Mouse (Mus musculus): ENCODE results near the gene Mgat4c.

Mgat4c gene

DNA sequence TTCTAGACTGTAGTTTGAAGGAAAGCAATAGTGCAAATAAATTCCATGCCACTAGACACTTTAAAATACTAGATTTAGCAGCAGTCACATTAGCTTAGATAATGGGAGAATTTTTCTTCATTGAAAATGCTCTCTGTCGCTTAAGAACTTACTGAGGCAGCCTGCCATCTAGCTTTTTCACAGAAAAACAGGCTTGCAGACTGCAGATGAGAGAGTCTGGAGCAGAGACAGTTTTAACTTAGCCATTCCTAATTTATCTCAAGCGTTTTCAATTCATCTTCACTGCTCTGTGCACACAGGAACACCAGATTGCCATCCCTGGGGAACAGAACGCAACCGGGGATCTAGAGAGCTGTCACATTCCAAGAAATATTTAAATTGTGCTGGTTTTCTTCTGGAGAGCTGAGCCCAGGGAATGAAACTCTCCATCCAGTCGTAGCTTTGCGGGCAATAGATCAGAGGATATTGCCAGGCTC lies at the start of gene Mgat4c:
Gene Mgat4c (plus strand): TSS at position 51 of the 476 bp plus-strand sequence.
- in situ Hi-C loops (cut with MseI, MboI) = no loop called here

DNA sequence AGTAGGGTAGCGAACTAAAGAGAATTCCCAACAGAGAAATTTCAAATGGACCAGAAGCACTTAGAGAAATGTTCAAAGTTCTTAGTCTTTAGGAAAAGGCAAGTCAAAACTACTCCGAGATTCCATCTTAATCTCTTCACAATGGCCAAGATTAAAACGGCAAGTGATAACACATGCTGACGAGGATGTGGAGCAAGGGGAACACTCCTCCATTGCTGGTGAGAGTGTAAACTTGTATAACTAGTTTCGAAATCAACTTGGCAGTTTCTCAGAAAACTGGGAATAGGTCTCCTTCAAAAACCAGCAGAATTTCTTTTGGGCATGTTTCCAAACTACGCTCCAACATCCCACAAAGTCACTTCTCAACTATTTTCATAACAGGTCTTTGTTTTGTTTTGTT lies 46.0 kb upstream of the Mgat4c start:
- in situ Hi-C loops (cut with MseI, MboI) = no loop called here

DNA sequence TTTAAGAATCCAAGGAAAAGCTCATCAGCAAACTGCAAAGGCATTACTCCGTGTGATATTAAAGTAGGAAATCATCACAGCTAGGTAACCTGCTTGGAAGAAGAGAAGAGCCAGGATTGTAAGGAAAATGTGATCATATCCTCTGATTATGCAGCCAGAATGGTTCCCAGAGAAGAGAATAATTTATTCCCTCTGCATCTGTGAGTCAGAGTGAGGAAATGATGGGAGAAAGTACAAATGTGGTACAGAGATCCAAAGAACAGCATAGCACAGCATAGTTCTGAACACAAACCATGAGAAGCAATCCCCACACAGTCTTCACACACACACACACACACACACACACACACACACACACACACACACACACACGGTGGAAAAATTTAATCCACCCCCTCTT lies 40.2 kb upstream of the Mgat4c start:
- in situ Hi-C loops (cut with MseI, MboI) = no loop called here

DNA sequence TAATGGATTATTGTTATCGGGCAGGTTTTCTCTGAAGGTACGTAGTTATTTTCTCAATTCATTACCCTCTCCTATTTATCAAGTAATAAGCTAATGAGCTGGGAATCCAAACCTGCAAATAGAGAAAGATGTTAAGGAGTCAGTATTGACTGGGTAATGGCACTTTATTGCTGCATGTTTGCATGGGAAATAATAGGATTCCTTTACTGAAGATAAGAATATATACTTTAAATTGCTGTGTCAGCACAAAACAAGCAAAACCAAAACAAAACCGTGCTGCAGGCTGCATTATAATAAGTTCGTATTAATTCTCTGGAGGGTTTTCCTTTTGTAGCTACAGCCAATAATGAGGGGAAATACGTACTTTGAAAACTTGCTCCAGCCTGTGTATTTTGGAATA lies 627 bp downstream of the Mgat4c start:
- in situ Hi-C loops (cut with MseI, MboI) = no loop called here

DNA sequence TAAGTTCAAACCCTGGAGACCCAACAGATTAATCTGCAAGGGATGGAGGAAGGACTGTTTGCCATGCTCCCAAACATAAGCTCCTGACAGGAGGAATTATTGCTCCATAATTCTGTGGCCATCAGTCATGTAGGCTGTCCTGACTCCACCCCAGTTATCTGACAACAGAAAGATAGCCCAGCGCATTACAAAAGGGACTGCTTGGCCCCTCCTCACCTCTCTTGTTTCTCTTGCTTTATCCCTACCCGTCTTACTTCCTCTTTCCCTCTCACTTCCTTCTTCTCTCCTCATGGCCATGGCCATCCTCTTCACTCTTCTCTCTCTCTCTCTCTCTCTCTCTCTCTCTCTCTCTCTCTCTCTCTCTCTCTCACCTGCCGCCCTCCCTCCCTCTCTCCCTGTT lies 80.5 kb downstream of the Mgat4c start:
- in situ Hi-C loops (cut with MseI, MboI) = no loop called here

DNA sequence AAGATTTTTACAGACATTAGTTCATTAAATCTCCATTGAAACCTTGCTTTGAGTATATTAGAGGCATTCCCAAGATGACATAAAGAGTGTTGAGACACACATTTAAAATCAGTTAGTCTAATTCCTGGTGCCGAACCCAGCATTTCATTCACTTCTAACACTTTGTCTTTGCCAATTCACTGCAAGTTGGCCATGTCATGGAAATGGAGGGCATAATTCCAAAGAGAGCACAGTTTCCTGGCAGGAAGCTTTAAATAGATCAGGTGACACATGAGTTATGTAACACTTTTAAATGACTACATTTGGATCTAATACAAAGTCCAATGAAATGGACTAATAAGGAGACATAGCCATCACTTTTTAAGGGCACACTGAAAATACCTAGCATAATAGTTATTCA lies 89.4 kb downstream of the Mgat4c start:
- in situ Hi-C loops (cut with MseI, MboI) = no loop called here

DNA sequence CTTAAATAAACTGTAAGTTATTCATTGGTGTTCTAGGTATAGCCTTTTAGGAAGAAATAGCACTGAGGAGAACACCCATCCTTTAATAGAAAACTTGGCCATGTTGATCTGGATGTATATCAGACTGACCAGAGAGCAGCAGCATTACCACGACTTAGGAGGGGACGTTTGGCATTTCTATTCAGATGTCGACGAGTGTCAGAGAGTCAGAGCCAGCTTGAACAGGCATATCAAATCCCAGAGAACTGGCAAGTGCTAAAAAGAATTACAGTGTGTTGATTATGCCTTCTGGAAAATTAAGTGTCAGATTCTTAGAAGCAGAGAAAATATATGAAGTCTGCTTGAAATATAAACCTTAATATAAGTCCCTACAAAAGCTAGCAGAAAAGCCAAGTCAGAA lies 89.9 kb downstream of the Mgat4c start:
- in situ Hi-C loops (cut with MseI, MboI) = no loop called here

DNA sequence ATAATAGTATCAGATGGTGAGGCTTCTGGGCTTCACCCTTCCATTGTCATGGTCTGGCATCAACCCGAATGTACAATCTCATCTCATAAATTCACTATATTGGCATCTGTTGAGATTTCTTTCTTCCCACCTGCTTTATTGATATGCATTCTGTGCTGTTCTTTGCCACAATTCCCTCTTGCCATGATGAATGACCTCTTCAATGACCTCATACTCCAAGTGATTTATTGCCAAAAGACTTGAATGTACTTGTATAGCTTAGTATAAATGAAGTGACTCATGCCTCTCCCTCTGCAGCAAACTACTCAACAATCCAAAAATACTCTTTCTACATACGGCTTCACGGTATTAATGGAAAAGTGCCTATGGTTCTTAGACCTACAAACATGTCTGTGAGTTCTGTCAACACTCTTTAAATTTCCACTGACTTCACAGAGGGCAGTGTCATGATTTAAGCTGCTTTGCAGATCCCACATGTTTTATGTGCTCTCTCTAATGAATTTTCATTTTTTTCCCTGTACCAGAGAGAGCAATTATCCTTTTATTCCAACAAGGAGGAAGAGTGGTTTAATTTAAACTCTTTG lies 102.0 kb downstream of the Mgat4c start:
- in situ Hi-C loops (cut with MseI, MboI) = no loop called here

DNA sequence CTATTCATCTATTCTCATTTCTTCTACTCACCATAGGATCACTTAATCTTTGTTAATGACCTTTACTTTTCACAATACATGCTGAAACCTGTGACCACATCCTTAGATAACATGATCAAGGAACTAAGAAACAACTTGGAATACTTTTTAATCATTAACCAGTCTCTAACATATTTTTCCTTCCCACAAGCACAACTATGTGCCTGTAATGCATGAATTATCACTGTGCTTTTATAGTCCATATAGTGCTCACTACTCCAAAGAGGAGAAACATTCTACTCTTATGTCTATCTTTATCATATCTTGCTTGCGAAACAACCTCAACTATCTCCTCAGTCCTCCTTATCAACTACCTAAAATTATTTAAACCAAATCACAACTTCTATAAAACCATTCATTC lies 114.2 kb downstream of the Mgat4c start:
- in situ Hi-C loops (cut with MseI, MboI) = no loop called here

DNA sequence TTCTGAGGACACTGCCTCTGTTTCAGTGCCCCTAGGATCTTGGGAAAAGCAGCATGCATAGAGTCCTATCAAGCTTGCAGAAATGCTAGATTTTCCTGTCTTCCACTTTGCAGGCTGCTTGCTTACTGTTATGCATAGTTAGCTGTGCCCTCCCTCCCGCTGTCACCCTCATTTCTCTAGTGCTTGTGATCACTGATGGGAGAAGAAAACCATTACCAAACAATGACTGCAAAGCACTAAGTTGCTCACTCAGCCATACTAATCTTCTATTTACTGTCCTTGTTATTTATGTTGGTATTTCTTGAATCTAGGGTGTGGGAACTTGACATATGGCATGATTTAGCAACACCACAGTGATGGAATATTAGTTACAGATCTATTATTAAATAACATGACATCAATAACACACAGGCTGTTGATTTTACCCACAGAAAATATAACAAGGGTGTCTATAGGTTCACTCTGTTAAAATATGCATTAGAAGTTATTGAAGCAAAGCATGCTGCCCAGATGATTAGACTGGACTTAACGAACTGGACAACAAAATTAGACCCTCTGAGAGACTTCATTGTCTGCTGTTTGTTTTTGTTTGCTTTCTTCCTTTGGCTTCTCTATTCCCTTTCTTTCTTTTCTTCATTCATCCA lies 117.7 kb downstream of the Mgat4c start:
- in situ Hi-C loops (cut with MseI, MboI) = no loop called here

DNA sequence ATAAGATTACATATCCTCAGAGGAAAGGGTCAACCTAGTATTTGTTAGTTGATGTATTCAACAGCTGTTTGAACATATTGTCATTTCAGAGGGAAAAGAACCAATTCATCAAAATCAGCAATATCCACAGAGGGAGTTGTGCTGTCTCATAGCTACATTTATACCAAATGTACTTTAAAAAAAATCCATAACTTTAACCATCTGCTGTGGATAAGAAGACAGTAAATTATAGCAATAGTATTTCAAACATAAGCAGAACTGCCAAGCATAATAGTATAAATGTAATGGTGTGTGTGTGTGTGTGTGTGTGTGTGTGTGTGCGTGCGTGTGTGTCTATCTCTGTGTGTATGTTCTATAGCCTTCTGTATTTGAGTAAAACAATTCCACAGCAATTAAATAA lies 127.5 kb downstream of the Mgat4c start:
- in situ Hi-C loops (cut with MseI, MboI) = no loop called here

DNA sequence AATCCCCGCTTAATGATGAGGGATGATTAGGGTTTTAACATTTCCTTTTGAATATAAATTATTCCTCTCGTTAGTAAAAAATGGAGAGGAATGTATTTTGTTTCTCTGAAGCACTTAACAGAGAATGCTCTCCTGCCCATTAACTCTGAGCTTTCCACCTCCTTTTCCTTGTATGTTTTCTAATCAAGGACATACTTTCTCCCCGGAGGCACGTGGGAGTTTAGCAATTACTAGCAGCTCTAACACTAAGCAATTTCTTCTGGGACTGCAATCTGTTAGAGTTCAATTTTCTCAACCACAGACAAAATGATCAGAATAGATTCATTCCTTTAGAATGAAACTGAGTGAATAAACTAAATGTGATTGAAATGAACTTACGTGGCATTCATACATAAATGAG lies 135.6 kb downstream of the Mgat4c start:
- in situ Hi-C loops (cut with MseI, MboI) = no loop called here

DNA sequence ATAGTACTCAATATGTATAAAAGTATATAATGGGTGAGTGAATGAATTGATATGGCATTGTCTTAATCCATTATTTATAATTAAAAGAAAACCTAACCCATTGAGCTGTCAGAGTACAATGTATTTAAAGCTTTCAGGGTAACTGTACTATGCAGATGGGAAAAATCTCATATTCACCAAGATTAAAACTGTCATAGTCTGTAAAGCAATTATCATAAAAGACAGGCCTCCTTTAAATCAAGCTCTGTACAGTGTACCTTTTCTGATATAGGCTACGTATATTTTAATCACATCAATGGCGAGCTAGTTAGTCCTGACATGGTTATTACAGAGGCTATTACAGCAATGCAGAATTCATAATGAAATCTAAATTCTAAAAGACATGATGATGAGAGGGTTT lies 146.7 kb downstream of the Mgat4c start:
- in situ Hi-C loops (cut with MseI, MboI) = no loop called here

DNA sequence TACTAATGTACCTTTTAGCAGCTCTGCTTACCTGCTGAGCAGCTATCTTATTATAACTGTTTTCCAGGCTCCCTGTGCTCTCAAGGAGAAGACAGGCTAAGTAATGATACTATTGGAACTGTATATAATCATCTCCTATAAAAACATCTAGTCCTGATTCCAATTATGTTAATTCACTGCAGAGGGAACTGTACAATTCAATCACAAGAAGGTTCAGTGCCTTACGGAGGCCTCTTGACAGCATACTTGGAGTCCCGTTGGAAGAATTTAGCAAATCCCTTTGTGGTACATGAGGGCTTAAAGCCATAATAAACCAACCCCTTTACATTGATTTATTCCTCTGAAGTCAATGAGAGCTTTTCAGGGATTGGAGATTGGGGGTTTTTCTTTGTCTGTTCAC lies 174.8 kb downstream of the Mgat4c start:
- in situ Hi-C loops (cut with MseI, MboI) = no loop called here

DNA sequence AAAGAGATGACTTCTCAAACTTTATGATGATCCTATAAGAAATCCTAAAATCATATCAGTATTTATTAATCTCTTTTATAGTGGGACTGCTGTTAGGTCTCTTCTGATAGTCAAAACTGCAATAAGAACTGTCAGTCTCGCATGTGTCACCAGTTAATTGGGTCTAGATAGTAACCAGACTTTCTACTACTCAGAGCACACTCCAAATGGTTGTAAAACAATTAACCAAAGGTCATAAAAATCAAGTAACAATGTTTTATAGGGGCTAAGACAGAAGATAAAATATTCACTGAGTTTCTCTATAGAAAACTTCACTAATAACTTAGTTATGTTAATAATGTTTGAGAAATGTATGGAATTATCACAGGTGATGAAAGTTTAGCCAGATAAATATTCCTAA lies 208.6 kb downstream of the Mgat4c start:
- in situ Hi-C loops (cut with MseI, MboI) = no loop called here

DNA sequence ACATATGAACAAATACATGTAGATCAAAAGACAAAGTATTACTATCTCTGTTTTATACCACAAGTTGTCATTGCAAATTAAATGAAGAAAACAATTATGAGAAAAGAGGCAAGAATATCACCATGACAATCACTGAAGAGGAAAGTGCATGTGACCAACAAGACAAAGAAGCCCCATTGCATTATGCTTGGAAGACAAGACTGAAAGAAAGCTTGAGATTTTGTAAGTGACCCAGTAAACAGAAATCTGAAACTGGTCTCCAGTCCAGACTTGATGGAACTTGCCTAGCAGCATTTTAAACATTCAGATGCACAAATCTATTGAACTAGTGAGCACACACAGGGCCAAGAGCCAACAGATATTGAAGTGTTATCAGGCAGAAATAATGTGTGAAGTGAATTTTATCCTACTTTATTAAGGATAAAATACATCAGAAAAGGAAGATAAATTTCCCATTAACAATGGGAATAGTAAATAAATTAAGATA lies 236.1 kb downstream of the Mgat4c start:
- in situ Hi-C loops (cut with MseI, MboI) = no loop called here

DNA sequence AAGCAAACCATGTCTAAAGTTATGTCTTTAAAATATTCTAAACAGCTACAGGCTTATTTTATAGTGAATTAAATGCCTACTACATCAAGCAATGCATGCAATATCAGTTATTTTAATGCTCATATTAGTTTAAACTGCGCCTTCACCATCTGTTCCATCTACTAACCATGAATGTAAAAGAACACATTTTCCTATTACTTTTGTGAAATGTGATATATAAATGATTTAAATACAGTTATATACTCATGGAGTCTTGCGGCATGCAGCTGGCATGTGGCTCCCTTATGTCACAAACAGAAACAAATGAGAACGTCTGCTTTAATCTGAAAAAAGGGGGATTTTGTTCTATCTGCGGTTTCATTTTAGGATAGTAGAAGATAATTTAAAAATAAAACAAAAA lies 316.3 kb downstream of the Mgat4c start:
- in situ Hi-C loops (cut with MseI, MboI) = no loop called here

DNA sequence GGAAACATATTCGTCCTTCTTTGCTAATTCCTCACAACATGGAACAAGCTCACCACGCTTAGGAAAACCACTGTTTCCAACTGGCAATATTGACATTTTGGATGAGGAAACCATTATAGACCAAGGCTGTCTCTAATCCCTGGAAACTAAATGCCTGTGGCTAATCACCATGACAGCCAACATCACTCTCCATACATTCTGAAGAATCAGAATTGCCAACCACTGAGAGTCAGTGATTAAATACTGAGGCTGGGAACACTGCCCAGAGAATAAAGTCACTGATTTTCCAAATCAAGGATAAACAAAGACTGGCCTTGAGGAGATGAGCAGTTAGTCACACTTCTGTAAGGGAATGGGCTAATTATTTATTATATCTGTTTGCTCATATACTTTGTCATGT lies 361.2 kb downstream of the Mgat4c start:
- in situ Hi-C loops (cut with MseI, MboI) = no loop called here

DNA sequence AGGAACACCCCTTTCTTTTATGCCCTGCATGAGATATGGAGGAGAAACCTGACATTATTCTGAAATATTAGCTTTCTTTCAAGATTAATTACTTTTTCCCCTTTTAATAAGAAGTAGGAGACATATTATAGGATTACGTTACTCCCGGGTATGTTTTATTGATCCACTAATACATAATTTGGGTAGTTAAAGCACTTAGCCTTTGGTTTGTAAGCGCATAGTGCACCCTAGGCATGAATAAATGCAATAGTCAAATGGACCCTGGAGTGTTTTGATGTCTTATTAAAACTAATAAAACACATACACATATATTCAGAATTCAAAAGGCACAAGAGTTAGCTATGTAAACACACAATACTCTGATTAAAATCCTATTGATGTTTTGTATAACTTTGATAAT lies 374.9 kb downstream of the Mgat4c start:
- in situ Hi-C loops (cut with MseI, MboI) = no loop called here

DNA sequence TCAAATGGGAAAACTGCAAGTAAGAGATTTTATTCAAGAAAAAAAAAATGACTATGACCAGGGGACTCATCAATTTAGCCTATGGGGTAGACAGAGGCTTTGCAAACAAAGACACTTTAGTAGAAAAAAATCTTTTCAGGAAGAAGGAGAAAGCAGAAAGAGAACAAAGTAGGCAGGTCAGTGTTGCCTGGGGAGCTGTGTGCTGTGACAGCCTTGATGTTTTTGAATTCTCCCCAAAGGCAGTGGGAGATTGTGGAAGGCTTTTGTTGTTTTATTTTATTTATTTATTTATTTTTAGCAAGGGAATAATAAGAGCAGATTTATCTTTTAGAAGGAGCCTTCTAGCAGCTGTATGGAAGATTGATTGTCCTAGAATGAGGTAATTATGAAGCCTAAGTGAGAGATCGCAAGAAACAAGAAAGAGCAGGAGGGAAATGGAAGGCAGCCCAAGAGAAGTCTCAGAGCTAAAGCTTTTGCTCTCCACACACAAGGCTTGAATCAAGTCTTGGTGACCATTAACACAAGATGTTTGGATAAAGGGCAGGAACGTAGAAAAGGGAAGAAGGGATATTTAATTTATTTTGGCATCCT lies 375.8 kb downstream of the Mgat4c start:
- in situ Hi-C loops (cut with MseI, MboI) = no loop called here

DNA sequence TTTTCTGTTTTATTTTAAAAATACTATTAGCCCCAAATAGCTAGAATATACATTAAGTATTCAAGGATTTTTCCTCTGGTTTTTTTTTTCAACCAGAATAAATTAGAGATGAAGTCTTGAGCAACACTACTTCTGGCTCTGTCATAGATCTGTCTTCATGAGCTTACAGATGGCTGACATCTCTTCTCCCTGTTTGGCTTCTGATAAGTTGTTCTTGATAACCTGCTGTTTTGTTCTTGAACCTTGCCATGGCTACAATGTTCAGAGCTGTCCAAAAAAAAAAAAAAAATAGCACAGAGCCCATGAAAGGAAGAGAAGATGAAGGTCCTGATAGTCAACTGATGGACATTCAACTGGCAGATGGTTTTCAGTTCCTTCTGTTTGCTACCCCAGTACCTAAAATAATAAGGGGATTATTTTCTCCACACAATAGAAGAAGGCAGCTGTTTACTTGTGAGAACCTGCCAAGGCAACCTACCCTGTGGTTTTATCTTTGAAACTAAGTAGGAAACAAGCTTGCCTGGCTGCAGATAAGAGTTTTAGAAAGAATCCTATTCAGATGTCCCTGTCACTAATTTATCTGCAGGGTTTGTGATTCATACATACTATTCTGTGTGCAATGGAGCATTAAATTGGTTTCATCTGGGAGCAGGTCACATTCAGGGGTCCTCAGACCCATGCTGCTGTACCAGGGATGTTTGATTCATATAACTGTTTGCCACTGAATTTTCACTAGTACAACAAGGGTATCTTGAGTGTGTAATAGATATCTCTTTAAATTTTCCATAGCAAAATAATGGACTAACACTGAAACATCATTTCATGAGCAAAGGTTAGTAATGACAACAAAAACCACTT lies 393.5 kb downstream of the Mgat4c start:
- in situ Hi-C loops (cut with MseI, MboI) = no loop called here

DNA sequence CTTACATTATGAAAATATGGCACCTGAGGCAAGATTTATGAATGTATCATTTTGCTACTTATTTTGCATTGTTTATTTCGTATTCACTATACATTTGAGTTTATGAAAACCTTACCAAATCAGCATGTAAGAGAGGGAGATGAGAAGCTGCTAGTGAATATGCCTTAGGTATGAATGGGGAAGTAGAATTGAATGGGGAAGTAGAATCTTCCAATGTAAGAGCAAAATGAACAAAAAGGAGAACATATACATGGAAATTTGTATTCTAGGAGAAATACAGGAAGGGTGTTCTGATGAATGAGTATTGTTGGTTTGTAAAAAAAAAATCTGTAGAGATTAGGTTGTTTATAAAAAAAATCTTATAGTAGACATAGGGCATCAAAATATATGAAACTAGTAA lies 441.9 kb downstream of the Mgat4c start:
- in situ Hi-C loops (cut with MseI, MboI) = no loop called here

Measured in mouse trophoblast stem cell (cell line).